Mouse (Mus musculus) cerebral cortex, adult 2 months (tissue): Measurements from ENCODE around the gene D430019H16Rik.

Source experiments
- WGBS: fragments of 180-500 bp; shearing (Covaris S2); methylation state at CpG from one replicate; pipeline ENCODE4 v1.1.7; 2018; 5-methylcytosine and 5-hydroxymethylcytosine counted together

The D430019H16Rik gene

GRCm38 (mm10) chr12:105490227-105490626, 36.6 kb downstream of the D430019H16Rik start:
- 77% methylated on average over 3 of the region's 3 CpGs for WGBS

GRCm38 (mm10) chr12:105490794-105491193, 37.1 kb downstream of the D430019H16Rik start:
- WGBS: 85% methylated on average over 6 of the region's 6 CpGs

DNA sequence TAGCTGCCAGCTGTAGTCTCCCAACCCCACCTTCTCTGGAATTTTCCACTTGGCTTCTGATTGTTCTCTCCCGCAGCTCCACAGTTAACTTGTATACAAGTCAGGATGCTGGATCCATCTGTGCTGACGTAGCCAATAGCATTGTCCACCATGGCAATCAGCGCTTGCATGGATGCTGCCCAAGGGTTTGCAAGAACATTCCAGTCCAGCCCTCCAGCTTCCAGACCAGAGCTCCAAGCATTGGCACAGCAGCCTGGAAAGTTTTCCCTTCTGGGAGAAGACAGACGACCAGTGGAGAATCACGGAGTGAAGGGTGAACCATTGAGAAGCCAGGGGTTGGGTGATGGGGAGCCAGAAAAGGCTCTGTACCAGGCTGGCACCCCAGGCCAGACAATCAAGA, 41.1 kb downstream of the D430019H16Rik start:
- WGBS: 56% methylated on average over 5 of the region's 5 CpGs

- WGBS: 13% methylated on average over 6 of the region's 6 CpGs
Observed at GRCm38 (mm10) chr12:105497894-105498293, 44.2 kb downstream of the D430019H16Rik start.

DNA sequence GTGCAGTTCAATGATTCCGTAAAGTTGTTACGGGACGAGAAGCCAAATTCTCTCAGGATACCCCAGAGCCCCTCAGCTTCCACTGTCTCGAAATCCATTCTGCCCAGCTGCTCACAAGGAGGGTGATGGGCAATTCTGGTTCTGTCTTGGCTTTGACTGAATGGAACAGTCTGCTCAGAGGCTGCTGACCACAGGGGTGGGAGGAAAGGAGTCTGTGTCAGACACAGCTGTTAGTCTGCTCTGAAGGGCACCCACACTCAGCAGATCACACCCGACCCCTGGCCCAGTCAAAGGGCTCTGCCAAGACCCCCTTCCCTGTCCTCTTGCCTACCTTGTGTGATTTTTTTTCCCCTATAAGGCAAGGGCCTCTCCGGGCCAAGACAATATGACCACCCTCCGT, 44.8 kb downstream of the D430019H16Rik start:
- 80% methylated on average over 7 of the region's 7 CpGs for WGBS

- WGBS: 84% methylated on average over 4 of the region's 4 CpGs
Observed at GRCm38 (mm10) chr12:105498842-105499241, 45.2 kb downstream of the D430019H16Rik start.

- 57% methylated on average over 5 of the region's 5 CpGs for WGBS
Observed at GRCm38 (mm10) chr12:105500940-105501339, 47.3 kb downstream of the D430019H16Rik start.

DNA sequence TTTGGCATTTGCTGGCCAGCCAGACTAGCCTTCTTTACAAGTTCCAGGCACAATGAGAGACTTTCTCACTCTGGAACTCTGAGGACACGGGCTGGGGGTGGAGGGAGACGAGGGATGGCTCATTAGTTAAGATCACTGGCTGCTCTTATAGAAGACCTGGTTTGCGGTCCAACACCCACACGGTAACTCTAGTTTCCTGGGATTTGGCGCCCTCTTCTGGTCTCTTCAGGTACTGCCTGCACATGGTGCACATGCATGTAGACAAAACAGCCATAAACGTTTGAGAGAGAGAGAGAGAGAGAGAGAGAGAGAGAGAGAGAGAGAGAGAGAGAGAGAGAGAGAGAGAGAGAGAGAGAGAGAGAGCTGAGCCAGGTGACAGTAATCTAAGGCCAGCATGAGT, 51.1 kb downstream of the D430019H16Rik start:
- 64% methylated on average over 6 of the region's 6 CpGs for WGBS

DNA sequence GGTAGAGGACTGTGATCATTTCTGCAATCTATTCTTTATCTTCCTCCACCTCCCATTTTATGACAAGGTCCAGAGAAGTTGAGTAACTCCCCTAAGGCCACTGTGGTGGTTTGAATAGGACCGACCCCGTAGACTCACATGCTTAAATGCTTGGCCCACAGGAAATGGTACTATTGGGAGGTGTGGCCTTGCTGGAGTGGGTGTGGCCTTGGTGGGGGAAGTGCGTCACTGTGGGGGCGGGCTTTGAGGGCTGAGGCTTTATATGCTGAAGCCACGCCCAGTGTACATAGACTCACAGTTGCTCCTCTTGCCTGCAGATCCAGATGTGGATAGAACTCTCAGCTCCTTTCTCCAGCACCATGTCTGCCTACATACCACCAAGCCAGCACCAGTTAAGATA, 57.5 kb downstream of the D430019H16Rik start:
- 85% methylated on average over 5 of the region's 5 CpGs for WGBS

- 47% methylated on average over 16 of the region's 16 CpGs for WGBS
Observed at GRCm38 (mm10) chr12:105511671-105512502, 58.2 kb downstream of the D430019H16Rik start.

- 83% methylated on average over 10 of the region's 10 CpGs for WGBS
Observed at GRCm38 (mm10) chr12:105514111-105514510, 60.5 kb downstream of the D430019H16Rik start.

- WGBS: 76% methylated on average over 21 of the region's 21 CpGs
Observed at GRCm38 (mm10) chr12:105517026-105517675, 63.5 kb downstream of the D430019H16Rik start.

GRCm38 (mm10) chr12:105519851-105520250, 66.2 kb downstream of the D430019H16Rik start:
- WGBS: 79% methylated on average over 2 of the region's 2 CpGs

GRCm38 (mm10) chr12:105521170-105521762, 67.6 kb downstream of the D430019H16Rik start:
- 53% methylated on average over 15 of the region's 15 CpGs for WGBS

- 80% methylated on average over 2 of the region's 2 CpGs for WGBS
Observed at GRCm38 (mm10) chr12:105523737-105524136, 70.1 kb downstream of the D430019H16Rik start.

DNA sequence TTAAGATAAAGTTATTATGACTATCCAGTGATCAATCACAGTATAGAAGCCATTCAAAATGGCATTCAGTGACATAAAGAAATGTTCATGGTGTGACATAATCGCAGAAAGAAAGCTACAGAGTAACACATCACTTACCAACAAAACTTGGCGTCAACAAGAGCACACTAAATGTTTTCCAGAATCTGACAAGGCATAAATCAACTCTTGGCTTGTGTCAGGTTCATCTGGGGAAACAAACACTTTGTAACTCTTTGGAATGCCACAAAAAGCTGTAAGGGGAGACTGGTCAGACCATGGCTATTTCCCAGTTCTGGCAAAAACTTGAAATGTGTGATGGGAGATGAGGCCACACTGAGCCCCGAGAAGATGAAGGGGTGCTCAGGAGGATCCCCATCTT, 72.5 kb downstream of the D430019H16Rik start:
- WGBS: 87% methylated on average over 3 of the region's 3 CpGs

DNA sequence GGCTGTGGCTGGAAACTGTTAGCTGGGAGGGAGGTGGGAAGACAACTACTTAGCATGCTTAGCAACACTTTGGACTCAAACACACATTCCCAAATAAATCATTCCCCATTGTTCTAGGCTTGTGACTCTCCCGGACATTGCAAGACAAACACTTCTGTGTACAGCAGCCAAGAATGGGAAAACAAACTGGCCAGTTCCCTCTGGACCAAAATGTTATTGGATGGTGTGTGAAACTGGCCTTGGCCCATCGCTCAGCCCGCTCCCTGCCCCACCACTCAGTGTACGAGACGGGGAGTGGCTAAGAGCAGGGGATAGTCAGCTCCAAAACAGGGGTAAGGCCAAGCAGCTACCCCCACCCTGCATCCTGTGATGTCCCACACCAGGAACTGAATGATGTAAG, 73.2 kb downstream of the D430019H16Rik start:
- WGBS: 53% methylated on average over 5 of the region's 5 CpGs

DNA sequence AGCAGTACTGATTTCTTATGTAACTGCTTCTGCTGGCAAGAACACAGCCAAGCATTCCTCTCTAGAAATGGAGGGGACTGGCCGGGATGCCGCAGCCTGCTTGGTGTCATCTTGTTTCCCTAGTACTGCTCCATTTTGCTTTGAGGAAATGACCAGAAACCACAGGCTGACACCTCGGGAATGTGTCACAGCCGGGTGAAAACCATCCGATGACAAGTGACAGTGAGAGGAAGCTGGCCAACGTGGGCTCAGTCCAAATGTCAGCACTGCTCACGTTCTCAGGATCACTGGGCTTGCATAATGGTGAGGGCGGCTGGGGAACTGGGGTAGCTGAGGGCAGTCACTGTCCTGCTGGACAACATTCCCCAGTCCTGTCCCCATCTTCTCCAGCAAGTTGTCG, 75.9 kb downstream of the D430019H16Rik start:
- 59% methylated on average over 9 of the region's 9 CpGs for WGBS

- WGBS: 76% methylated on average over 8 of the region's 8 CpGs
Observed at GRCm38 (mm10) chr12:105531724-105532371, 78.2 kb downstream of the D430019H16Rik start.

- whole genome bisulfite sequencing: 92% methylated on average over 4 of the region's 4 CpGs
Observed at GRCm38 (mm10) chr12:105534842-105535241, 81.2 kb downstream of the D430019H16Rik start.

DNA sequence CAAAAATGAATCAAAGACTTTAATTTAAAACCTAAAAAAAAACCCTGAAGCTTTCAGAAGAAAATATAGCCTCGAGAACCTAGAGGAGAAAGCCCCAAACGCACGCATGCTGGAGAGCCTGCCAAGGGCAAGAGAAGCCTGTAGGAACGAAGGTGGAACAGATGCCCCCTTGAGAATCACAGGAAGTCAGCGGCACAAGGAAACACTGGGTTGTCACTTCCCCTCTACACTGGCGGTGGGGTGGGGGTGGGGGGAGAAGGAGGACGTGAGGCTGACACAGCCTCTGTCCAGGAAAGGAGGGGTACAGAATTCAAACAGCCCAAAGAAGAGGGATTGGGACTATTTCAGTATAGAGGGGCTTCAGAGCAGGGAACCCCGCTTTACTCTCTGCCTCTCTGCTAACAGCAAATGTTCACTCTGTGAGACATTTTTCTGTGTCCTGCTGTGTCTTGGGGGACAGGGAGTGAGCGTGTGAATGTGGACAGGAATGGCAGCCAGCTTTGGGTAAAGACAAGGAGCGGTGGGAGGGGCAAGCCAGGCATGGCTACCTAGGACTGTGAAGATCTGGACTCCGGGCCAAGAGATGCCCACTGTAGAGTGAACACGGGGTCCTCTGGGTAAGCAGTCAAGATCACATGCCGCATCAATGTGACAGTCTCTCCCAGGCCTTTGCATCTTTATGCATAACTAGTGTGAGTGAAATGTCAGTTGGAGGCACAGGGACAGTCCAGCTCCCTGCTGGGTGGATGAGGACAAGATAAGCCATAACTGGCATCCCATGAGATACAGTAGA, 82.5 kb downstream of the D430019H16Rik start:
- 64% methylated on average over 13 of the region's 13 CpGs for WGBS
